Mouse (Mus musculus) forebrain, embryonic 14.5 days (tissue): ENCODE measurements around the gene Otx2. TPM values are rescaled to one million over a fixed set of nuclear protein-coding genes. Genes with fewer than 3 reads are reported as not detected.
"Not testable (repeated sequence)": the region's sequence is repeated elsewhere in the genome, so short reads cannot be mapped to it uniquely, and the experiment has no call there.

ENCODE experiments used
- ATAC-seq: fragments of 200-750 bp; cut with Nextera tagmentation; 2 replicates; pipeline ENCODE4 v1.8.0; 2017; ENCODE audit warnings: mild to moderate bottlenecking, moderate library complexity
- DNase-seq: peaks from one replicate; pipeline ENCODE4 v3.0.0-alpha.2; 2015; ENCODE audit warnings: low spot score
- H3K27ac ChIP-seq: fragments of 300-500 bp; sonication (generic); 2 replicates; pipeline ENCODE4 v1.5.1; 2014; ENCODE audit warnings: low read depth, mild to moderate bottlenecking, control low read depth, low read length, moderate library complexity
- H3K27me3 ChIP-seq: fragments of 300-500 bp; sonication (generic); replicated peaks from 2 replicates; pipeline ENCODE4 v1.6.1; 2014; ENCODE audit warnings: low read length, control low read depth, mixed read lengths; ENCODE audit not compliant: control insufficient read depth, insufficient read depth
- H3K36me3 ChIP-seq: fragments of 300-500 bp; sonication (generic); 2 replicates; pipeline ENCODE4 v1.6.1; 2014; ENCODE audit warnings: low read length, control low read depth; ENCODE audit not compliant: control insufficient read depth, insufficient read depth
- H3K4me1 ChIP-seq: fragments of 300-500 bp; sonication (generic); 2 replicates; pipeline ENCODE4 v1.6.1; 2014; ENCODE audit warnings: antibody characterized with exemption, low read length, control low read depth; ENCODE audit not compliant: control insufficient read depth, insufficient read depth
- H3K4me2 ChIP-seq: fragments of 300-500 bp; sonication (generic); 2 replicates; pipeline ENCODE4 v1.6.1; 2014; ENCODE audit warnings: mild to moderate bottlenecking, control low read depth, low read length
- H3K4me3 ChIP-seq: fragments of 300-500 bp; sonication (generic); 2 replicates; pipeline ENCODE4 v1.5.1; 2014; ENCODE audit warnings: low read depth, low read length, control low read depth
- H3K9ac ChIP-seq: fragments of 300-500 bp; sonication (generic); 2 replicates; pipeline ENCODE4 v1.6.1; 2014; ENCODE audit warnings: mild to moderate bottlenecking, low read length, control low read depth, moderate library complexity
- H3K9me3 ChIP-seq: fragments of 300-500 bp; sonication (generic); replicated peaks from 2 replicates; pipeline ENCODE4 v1.6.1; 2016; ENCODE audit warnings: low read length, control low read depth, mixed read lengths; ENCODE audit not compliant: control insufficient read depth
- whole genome bisulfite sequencing: fragments of 180-500 bp; shearing (Covaris S2); extraction: QIAGEN DNeasy Blood & Tissue Kit; methylation state at CpG from one replicate; pipeline ENCODE4 v1.1.7; 2014; 5-methylcytosine and 5-hydroxymethylcytosine counted together
- polyA plus RNA-seq: library from polyadenylated mRNA; unstranded; fragments of >200 nt; fragmentation: Nextera tagmentation; extraction: Ambion mirVana; gene quantifications from 2 replicates; pipeline ENCODE4 v1.2.1, GENCODE M21; 2014

Gene Otx2
- polyA plus RNA-seq, 1 experiment from 2014 or later, result 19.0 TPM

DNA sequence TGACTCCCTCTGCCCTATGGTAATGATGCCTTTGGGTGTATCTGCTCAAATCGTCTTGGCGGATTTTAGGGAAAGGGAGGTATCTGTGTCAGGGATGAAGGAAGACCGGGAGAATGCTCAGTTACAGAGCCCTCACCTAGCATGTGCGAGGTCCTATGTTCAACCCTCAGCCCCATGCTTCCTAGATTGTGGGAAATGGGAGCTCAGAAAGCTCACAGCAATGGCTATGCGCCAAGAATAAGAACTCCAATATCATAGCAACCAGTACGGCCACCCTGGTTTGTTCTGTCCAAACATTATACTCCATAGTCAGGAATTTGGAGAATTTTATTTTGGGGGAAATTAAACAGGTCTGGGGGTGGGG is 48.3 kb downstream of the Otx2 start:
- Histone ChIP-seq H3K36me3 (no peaks in the 10 kb centered on the region), H3K9ac (no peak overlapping the region), H3K4me1 (peaks cover 14% of the 10 kb centered on the region; the same call in 1 of the 2 replicates), H3K27ac (no peak overlapping the region; the same call in 1 of the 2 replicates), H3K4me2 (no peak overlapping the region), H3K27me3 (no peaks in the 10 kb centered on the region), H3K4me3 (no peak overlapping the region), H3K9me3 (no peaks in the 10 kb centered on the region)
- no peak for DNase-seq
- WGBS, result 80% methylated on average over 6 of the region's 6 CpGs
- ATAC-seq, result no peak

- Histone ChIP-seq H3K4me1 (peaks cover 14% of the 10 kb centered on the region; the same call in 1 of the 2 replicates), H3K36me3 (no peaks in the 10 kb centered on the region), H3K9me3 (no peaks in the 10 kb centered on the region), H3K4me3 (no peak overlapping the region), H3K4me2 (no peak overlapping the region), H3K9ac (no peak overlapping the region), H3K27me3 (no peaks in the 10 kb centered on the region), H3K27ac (no peak overlapping the region; the same call in 1 of the 2 replicates)
- 46% methylated on average over 9 of the region's 9 CpGs for WGBS
- ATAC-seq (0 out of 2 replicates have a peak, but pooled peaks have one; percentile 37), DNase-seq (peak; percentile 50)
Observed at GRCm38 (mm10) chr14:48624596-48625330, 48.9 kb downstream of the Otx2 start.

DNA sequence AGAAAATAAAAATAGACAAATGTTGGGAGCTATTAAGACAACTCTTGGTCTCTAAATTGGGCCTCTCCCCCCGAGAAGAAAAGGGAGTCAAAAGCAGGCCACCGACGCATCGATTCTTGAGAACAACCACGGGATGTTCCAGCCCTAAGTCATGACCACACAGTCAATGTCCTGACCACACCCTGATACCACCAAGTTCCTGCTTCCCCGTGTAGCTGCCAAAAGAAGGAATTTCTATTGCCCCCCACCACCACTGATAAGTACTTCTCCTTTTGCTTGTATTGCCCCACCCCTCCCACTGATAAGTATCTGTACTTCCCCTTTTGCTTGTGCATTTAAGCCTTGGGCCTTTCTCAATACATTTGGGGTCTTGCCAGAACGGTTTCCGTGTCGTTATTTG is 50.9 kb downstream of the Otx2 start:
- not testable (repeated sequence) for H3K4me3 ChIP-seq, H3K4me2 ChIP-seq, DNase-seq, ATAC-seq, H3K36me3 ChIP-seq, H3K9me3 ChIP-seq, H3K27me3 ChIP-seq, H3K9ac ChIP-seq, H3K27ac ChIP-seq
- H3K4me1 ChIP-seq, result peaks cover 14% of the 10 kb centered on the region; the same call in 1 of the 2 replicates
- 87% methylated on average over 9 of the region's 9 CpGs for WGBS

- Histone ChIP-seq H3K27ac (no peak overlapping the region), H3K9me3 (no peaks in the 10 kb centered on the region), H3K9ac (no peak overlapping the region), H3K4me3 (no peak overlapping the region), H3K27me3 (no peaks in the 10 kb centered on the region), H3K4me2 (no peak overlapping the region), H3K36me3 (no peaks in the 10 kb centered on the region), H3K4me1 (no peaks in the 10 kb centered on the region)
- DNase-seq, result peak; percentile 33
- 62% methylated on average over 5 of the region's 5 CpGs for WGBS
- ATAC-seq, result no peak
Observed at GRCm38 (mm10) chr14:48616361-48616760, 57.3 kb downstream of the Otx2 start.

- Histone ChIP-seq H3K9ac (no peak overlapping the region), H3K36me3 (no peaks in the 10 kb centered on the region), H3K27ac (no peak overlapping the region), H3K4me3 (no peak overlapping the region), H3K9me3 (no peaks in the 10 kb centered on the region), H3K27me3 (0 out of 2 replicates have a peak, but pooled peaks cover 7% of the 10 kb centered on the region), H3K4me1 (peaks cover 3% of the 10 kb centered on the region; the same call in 1 of the 2 replicates), H3K4me2 (peak overlapping the region; percentile 15; the same call in 1 of the 2 replicates)
- ATAC-seq, result peak; percentile 92
- DNase-seq, result peak; percentile 77
- 53% methylated on average over 14 of the region's 15 CpGs for WGBS
Observed at GRCm38 (mm10) chr14:48608641-48609310, 64.8 kb downstream of the Otx2 start.

Other genes starting within 250 kb of the Otx2 start
- 14.2 and 18.8 TPM in 2 replicates for gene Tmem260, start 227.7 kb downstream of the Otx2 start, polyA plus RNA-seq